Mouse (Mus musculus) mesoderm, embryonic 11.5 days (tissue): ENCODE results near the gene Dync1i1.

Source experiments
- DNase-seq: peaks from one replicate; pipeline ENCODE4 v3.0.0-alpha.2; 2012; ENCODE audit warnings: low read depth, low spot score

The Dync1i1 gene

DNA sequence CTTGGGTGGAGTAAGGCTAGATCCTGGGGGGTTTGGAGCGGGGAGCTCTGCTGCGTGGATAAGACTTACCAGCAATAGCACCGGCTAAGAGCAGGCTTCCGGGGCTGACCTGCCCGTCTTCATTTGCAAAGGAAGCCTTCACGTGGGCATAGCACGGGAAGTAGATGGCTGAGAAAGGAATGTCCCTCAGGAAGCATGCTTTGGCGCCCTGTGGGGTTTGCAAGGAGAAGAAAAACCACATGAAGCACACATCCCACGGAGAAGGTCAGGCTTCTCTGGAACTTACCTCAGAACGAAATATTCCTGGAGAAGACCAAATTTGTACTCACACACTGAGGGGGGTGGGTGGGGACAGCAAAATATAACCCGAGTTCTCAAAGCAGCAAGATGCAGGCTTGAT is 327.3 kb downstream of the Dync1i1 start:
- no peak for DNase-seq

DNA sequence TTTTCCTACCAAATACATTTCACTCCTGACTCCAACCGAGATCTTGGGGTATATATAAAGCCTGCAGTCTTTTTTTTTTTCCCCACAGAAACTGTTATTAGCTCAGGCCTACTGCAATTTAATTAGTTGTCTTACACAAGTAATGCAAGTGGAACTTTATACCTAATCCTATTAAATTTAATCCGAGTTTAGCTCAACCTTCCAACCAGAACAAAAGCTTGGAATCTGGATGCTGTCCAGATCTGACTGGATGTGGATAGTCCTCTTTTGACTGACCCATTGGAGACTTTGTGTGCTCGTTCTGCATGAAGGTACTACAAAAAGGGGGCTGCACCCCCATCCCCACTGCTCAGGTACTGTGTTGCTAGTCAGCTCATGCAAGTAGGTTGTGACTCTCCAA is 328.5 kb downstream of the Dync1i1 start:
- DNase-seq: no peak

DNA sequence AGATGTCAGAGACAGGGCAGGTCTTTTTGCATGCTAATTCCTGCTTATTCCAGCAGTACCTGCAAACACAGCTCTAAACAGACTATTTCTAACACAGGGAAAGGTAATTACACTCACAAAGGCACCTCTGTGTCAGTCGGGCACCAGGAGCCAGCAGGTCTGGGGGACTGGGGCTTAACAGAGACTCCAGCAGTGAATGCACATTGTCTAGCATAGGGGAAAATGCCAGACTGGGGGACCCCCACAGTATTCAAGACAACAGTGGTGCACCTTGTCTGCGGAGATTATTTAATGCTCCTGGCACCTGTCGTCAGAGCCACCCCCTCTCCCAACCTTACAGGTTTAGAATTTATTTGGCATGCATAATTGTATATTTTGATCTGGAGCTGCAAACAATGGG is 333.1 kb downstream of the Dync1i1 start:
- no peak for DNase-seq

DNA sequence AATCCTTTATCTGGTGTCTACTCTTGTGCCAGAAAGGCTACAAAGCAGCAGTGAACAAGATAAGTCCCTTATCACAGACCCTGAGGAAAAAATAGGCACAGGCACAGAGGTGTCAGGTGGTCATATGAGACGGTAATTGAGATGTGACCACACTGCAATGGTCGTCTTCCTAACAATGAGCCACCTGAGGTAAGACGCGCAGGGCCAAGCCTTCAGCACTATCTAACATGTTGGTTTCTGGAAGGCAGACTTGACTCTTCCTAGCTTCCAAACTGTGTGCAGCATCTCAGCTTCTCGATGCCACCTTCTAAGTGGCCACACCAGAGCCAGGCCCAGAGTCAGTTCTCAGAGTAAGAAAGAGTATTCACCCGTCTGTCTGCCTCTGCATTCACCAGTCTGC is 341.8 kb downstream of the Dync1i1 start:
- DNase-seq: no peak

DNA sequence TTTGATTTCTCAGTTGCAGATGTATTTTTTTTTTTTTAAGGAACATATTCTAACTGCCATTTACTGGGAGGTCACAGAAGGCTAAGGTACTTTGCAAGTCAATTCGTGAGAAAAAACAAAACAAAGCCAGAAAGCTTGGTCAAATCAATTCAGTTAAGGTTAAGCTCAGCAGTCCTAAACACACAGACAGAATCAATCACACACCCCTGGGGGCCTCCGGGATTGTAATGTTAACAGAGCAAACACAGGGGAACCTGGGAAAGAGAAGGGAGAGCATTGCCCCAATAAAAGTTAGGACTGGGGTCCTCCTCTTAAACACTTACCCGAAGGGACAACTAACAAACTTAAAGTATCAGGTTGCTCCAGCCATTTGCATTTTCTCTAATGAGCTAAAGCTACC is 344.6 kb downstream of the Dync1i1 start:
- DNase-seq: no peak

DNA sequence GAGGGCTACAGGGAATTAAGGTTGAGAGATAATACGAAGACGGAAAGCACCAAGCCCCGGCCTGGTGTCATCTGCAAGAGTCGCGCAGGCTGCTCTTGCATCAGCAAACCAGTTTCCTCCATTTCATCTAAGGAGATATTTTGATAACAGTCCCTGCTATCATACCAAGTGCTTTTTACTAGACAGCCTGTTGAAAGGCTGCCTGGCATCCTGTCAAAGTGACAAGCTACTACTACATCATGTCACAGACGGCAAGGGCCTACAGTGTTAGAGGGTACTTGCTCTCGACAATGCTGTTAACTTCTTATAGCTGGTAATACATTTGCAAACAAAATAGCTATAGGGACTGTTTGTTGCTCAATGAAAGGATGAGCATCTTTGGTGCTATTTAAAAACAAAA is 345.6 kb downstream of the Dync1i1 start:
- no peak for DNase-seq

DNA sequence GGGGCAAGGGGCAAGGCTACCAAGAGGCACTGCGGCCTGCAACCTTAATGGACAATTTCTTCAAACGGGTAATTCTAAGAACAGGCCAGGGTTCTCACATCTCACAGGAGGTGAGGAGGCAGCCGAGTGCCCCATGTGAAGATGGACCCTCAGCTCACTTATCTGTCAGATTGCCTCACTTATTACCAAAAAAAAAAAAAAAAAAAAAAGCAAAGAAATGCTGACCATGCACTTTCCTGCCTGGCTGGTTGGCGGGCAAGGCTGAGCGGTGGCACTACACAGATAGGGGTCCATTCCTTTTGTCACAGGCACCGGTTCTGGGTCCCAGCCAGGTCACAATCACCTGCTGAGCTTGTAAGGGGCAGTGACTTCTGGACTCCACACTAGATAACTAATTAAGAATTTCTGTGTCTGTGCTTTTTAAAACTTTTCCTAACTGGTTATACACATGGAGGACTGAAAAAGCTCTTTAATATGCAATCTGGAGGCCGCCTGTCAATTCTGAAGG is 350.6 kb downstream of the Dync1i1 start:
- no peak for DNase-seq

DNA sequence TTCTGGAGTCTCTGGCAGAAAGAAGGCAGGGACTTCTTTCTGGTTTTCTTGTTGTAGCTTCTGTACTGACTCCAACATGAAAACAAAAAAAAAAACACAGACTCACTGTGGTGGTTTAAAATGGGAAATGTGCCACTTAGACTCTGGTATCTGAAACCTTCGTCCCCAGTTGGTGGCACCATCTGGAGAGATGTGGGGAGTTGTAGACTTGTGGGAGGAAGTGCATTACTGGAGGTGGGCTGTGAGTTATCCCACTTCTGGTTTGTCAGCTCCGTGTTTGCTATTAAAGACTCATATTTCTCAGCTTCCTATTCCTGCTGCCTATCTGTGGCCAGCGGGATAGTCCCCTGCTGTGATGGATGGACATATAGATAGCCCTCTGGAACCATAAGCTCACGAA is 351.8 kb downstream of the Dync1i1 start:
- DNase-seq: no peak
